Mouse (Mus musculus): Measurements from ENCODE around the gene Psmf1. TPM values are rescaled to one million over a fixed set of nuclear protein-coding genes. Genes with fewer than 3 reads are reported as not detected.

Gene Psmf1
- 10 to 100 TPM; 32.6 to 39.1 (median 35.4) TPM for total RNA-seq (2022)

- no peak for DNase-seq (ENCODE audit: low spot score in 2 of 2)
Measured at GRCm38 (mm10) chr2:151743845-151744244, at the start of gene Psmf1. TSS of gene Psmf1 (minus strand) at chr2:151744186.

GRCm38 (mm10) chr2:151791156-151791555 lies 47.2 kb upstream of the Psmf1 start:
- DNase-seq (ENCODE audit: low spot score in 2 of 2) = peak in 1 of 2 experiments; percentile 5

DNA sequence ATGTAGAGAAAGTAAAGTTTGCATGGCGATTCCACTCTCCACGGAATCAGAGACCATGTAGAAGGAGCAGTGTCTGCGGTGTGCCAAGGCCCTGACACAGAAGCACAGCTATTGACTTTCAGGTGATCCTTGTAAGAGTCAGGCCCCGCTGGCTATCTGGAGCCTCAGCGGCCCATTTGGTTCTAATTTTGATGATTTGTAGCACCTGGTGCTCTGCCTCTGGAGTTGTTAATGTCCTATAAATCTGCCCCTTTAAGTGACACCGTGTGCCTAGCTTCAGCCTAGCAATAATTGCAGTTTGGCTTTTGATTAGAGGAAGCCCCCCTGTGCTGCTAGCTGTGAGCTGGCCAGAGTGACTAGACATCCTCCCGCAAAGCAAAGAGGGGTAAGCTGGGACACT lies 46.2 kb upstream of the Psmf1 start:
- DNase-seq (ENCODE audit: low spot score in 2 of 2) = no peak

DNA sequence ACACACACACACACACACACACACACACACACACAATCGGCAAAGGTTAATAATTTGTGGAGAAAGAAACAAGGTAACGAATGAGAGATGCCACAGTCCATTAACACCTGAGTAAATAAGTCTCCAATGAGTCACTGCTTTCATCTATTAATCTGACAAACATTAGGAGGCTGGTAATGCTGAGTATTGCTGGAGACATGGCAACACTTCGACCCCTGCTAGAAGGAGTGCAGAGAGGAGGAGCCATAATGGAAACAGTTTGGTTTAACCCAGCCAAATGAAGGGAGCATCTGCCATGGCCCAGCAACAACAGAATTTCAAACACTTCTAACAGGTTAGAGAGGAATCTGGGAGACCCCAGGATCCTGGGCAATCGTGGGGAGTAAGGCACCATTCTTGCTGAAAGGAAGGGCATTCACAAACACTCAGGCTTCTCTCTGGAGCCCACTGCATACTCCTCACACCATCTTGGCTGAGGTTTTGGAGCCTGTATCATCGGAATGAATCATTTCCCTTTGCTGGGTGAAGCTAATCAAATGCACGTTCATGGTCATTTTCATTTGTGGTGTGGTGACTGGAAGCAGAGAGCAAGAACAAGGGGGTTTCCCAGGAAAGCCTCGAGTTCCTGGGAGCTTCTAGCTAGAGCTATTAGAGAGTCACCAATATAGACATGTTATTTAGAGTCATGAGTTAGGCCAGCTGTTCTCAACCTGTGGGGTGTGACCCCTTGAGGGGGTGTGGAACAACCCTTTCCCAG lies 44.4 kb upstream of the Psmf1 start:
- no peak for DNase-seq (ENCODE audit: low spot score in 2 of 2)

DNA sequence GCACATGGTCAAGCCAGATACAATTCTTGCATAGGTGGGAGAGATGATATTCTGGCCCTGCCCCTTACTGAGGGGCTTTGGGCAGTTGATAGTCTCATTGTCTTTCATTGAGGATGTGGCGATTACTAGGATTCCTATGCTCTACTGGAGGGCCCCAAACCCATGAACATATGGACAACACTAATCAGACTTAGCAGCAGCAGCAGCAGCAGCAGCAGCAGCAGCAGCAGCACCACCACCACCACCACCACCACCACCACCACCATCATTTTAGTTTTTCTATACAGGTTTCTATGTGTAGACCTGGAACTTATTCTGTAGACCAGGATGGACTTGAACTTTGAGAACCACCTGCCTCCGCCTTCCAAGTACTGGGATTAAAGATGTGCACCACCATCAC lies 39.5 kb upstream of the Psmf1 start:
- DNase-seq (ENCODE audit: low spot score in 2 of 2) = no peak

- no peak for DNase-seq (ENCODE audit: low spot score in 2 of 2)
Measured at GRCm38 (mm10) chr2:151777366-151777765, 33.4 kb upstream of the Psmf1 start.

GRCm38 (mm10) chr2:151773476-151773875 lies 29.5 kb upstream of the Psmf1 start:
- peak; percentile 41 to 43 for DNase-seq (ENCODE audit: low spot score in 2 of 2)

- DNase-seq (ENCODE audit: low spot score in 2 of 2) = no peak
Measured at GRCm38 (mm10) chr2:151772169-151772568, 28.2 kb upstream of the Psmf1 start.

- DNase-seq (ENCODE audit: low spot score in 2 of 2) = no peak
Measured at GRCm38 (mm10) chr2:151764557-151764956, 20.6 kb upstream of the Psmf1 start.

GRCm38 (mm10) chr2:151758806-151759353 lies 14.9 kb upstream of the Psmf1 start:
- DNase-seq (ENCODE audit: low spot score in 2 of 2) = no peak

GRCm38 (mm10) chr2:151757451-151757850 lies 13.5 kb upstream of the Psmf1 start:
- no peak for DNase-seq (ENCODE audit: low spot score in 2 of 2)

- no peak for DNase-seq (ENCODE audit: low spot score in 2 of 2)
Measured at GRCm38 (mm10) chr2:151756277-151757061, 12.5 kb upstream of the Psmf1 start.

- no peak for DNase-seq (ENCODE audit: low spot score in 2 of 2)
Measured at GRCm38 (mm10) chr2:151751330-151751729, 7.3 kb upstream of the Psmf1 start.

- peak; percentile 60 to 79 for DNase-seq (ENCODE audit: low spot score in 2 of 2)
Measured at GRCm38 (mm10) chr2:151747847-151748705, 4.1 kb upstream of the Psmf1 start.

- DNase-seq (ENCODE audit: low spot score in 2 of 2) = no peak
Measured at GRCm38 (mm10) chr2:151742850-151743679, 921 bp downstream of the Psmf1 start.

DNA sequence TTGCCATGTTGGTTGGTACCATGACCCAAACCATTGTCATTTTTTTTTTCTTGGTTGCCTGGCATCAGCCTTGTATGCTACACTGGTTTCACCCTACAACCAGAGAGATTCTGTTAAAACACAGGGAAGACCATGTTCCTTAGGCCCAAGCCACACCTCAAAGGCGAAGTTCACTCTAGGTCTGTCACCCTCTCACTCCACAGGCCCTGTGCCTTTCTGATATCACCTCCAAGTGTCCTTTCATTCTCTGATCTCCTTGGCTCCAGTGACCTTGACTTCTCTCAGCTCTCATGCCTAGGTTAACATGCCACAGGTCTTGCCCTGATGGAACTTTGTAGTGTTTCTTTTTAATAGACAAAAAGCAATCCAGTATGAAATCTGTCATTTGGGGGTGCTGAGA lies 1.9 kb downstream of the Psmf1 start:
- no peak for DNase-seq (ENCODE audit: low spot score in 2 of 2)

DNA sequence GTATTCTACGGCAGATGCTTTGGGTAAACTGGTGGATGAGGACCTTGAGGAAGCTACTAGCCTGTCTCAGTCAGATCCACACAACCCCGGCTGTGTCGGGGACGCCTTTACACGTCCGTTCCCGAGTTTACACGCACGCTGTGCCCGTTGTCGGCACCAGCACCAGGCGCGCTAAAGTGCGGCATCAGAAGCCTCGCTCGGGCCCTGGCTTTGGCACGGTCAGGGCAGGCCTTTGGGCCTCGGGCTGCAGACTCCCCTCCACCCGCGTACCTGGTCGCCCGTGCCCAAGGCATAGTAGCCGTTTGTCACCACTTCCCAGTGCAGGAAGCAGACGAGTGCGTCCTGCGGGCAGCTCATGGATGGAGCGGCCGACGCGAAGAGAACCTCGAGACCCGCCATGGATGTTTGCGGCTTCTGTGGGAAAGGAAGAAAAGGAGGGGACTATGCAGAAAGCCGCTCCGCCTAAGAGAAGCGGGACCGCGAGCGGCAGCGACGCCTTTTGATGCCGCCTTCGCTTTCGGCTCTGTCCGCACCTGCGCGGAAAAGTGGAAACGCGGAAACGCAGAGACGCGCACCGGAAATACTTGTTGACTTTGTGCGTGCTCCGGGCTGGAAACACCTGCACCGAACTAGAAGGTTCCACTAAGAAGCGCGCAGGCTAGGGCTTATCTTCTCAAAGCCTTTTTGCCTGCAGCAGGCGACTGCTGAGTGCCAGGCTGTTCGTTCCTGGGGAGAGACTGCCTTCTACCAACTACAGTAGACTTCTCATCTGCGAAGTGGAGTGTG lies 3.1 kb downstream of the Psmf1 start:
- peak; percentile 81 to 92 for DNase-seq (ENCODE audit: low spot score in 2 of 2)

DNA sequence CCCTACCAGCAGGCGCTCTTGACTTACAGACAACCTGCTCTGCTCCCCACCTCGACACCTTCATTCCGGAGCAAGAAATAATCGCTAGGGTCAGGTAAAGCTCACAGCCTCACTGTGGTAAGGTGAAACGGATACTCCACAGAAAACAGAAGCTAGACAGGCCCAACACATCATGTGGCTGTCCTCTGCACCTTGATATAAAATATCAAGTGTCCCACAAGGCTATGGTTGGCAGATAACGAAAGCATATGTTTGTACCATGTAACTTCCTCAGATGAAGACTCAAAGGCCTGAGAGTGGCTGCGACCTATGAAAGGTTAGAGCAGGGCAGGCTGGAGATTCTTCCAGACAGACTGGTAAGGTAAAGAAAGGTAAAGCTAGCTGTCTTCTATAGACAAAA lies 4.5 kb downstream of the Psmf1 start:
- no peak for DNase-seq (ENCODE audit: low spot score in 2 of 2)

DNA sequence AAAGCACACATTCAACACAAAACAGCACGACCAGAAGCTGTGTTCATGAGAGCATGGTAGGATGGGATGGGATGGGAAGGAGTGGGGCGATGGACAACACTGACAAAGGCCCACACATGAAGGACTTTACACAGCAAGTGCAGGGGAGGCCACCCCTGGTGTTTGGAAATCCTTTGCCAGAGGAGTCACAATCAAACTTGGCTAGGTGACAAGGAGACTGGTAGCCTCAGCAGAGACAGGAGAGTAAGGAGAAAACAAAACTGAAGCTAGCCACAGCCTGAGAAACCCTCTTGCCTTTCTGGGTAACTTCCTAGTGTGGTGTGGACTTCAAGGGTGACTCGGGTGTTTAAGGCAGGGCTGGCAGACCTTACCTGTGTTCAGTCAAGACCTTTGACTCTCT lies 4.9 kb downstream of the Psmf1 start:
- DNase-seq (ENCODE audit: low spot score in 2 of 2) = no peak

- DNase-seq (ENCODE audit: low spot score in 2 of 2) = no peak
Measured at GRCm38 (mm10) chr2:151738460-151738859, 5.5 kb downstream of the Psmf1 start.
